ENCODE assay signal across 9 mouse cellular contexts in the genomic region with DNA sequence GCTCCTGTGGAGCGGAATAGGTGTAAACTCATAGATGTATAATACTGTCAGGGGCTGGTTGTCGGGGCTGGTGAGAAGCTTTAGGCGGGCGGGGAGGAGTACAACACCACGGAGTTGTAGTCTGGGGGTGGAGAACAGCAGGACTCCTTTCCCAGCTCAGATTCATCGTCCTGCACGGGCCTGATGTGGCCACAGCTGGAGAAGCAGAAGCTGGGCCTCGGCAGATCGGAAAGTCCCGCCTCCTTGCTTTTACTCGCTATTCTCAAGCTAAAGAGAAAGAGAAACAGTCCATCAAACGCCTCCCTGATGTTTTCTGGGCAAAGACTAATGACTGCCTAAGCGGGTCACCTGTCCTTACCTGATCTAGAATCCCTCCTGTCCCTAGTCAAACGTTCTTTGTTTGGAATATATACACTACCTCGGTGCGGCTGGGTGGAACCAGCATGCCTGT.
DNase-seq lines count a peak whose midpoint lies in the region; ATAC-seq lines count a peak whose summit lies in the region.
"Had no signal": no experiment of that assay in that cellular context is flagged by ENCODE, and none has a peak within 500 bp of the region (broad histone marks: within the 10 kb centered on the region; RNA-seq: fewer than 3 reads in every experiment).

No protein-coding gene starts in this region.

- WGBS in liver, embryonic 12.5 days (ENCODE audit: insufficient replicate concordance): 41% methylated on average over 16 of the region's 16 CpGs
- 24% methylated on average over 16 of the region's 16 CpGs for WGBS in intestine, embryonic 15.5 days
- 23% methylated on average over 16 of the region's 16 CpGs for WGBS in neural tube, embryonic 12.5 days

- no peaks in the 10 kb centered on the region for H3K27me3 ChIP-seq in liver, embryonic 12.5 days (replicated peaks)
- H3K27me3 ChIP-seq in intestine, embryonic 15.5 days (replicated peaks): no peaks in the 10 kb centered on the region
- H3K27me3 ChIP-seq in neural tube, embryonic 12.5 days (replicated peaks): no peaks in the 10 kb centered on the region

- no peak for ATAC-seq in liver, embryonic 12.5 days
- ATAC-seq in common myeloid progenitor, adult 5-6 weeks (replicated peaks; ENCODE audit: low read depth, poor library complexity, severe bottlenecking): peak; percentile 79
- ATAC-seq in intestine, embryonic 15.5 days: peak; percentile 80
- ATAC-seq in neural tube, embryonic 12.5 days (ENCODE audit: low FRiP score, low read depth): no peak

- H3K36me3 ChIP-seq in liver, embryonic 12.5 days: no peaks in the 10 kb centered on the region
- H3K36me3 ChIP-seq in intestine, embryonic 15.5 days: no peaks in the 10 kb centered on the region
- H3K36me3 ChIP-seq in neural tube, embryonic 12.5 days: no peaks in the 10 kb centered on the region

- intact Hi-C loops in left cerebral cortex, postnatal 4 days (cut with DNase I): no loop called here

- no peak overlapping the region for H3K27ac ChIP-seq in liver, embryonic 12.5 days
- H3K27ac ChIP-seq in intestine, embryonic 15.5 days: no peak overlapping the region
- no peak overlapping the region for H3K27ac ChIP-seq in neural tube, embryonic 12.5 days
- H3K27ac ChIP-seq: left cerebral cortex, adult 2 months had no signal

- no peak overlapping the region for H3K4me3 ChIP-seq in liver, embryonic 12.5 days
- H3K4me3 ChIP-seq in intestine, embryonic 15.5 days (replicated peaks): peak overlapping the region; percentile 13
- H3K4me3 ChIP-seq in neural tube, embryonic 12.5 days: no peak overlapping the region; the same call in 1 of the 2 replicates
- H3K4me3 ChIP-seq: left cerebral cortex, adult 2 months had no signal

- peak overlapping the region; percentile 33 for H3K4me2 ChIP-seq in liver, embryonic 12.5 days
- peak overlapping the region; percentile 59 for H3K4me2 ChIP-seq in intestine, embryonic 15.5 days (replicated peaks)
- peak overlapping the region; percentile 28; the same call in 1 of the 2 replicates for H3K4me2 ChIP-seq in neural tube, embryonic 12.5 days (replicated peaks)

- H3K4me1 ChIP-seq in liver, embryonic 12.5 days: peaks cover 7% of the 10 kb centered on the region; the same call in 1 of the 2 replicates
- H3K4me1 ChIP-seq in intestine, embryonic 15.5 days (replicated peaks): no peaks in the 10 kb centered on the region; the same call in 1 of the 2 replicates
- no peaks in the 10 kb centered on the region for H3K4me1 ChIP-seq in neural tube, embryonic 12.5 days

- no peak for DNase-seq in liver
- DNase-seq in left cerebral cortex, postnatal 4 days: no peak
- no peak for DNase-seq in urinary bladder, adult 18-20 months (ENCODE audit: low spot score in 2 of 2)
- DNase-seq in spleen, adult 12 weeks (ENCODE audit: low spot score): no peak

- H3K9me3 ChIP-seq in liver, embryonic 12.5 days (replicated peaks): no peaks in the 10 kb centered on the region
- no peaks in the 10 kb centered on the region for H3K9me3 ChIP-seq in intestine, embryonic 15.5 days
- H3K9me3 ChIP-seq in neural tube, embryonic 12.5 days: no peaks in the 10 kb centered on the region

- no peak overlapping the region for H3K9ac ChIP-seq in liver, embryonic 12.5 days
- no peak overlapping the region for H3K9ac ChIP-seq in intestine, embryonic 15.5 days
- H3K9ac ChIP-seq in neural tube, embryonic 12.5 days: no peak overlapping the region

Comparison
In these comparisons a context has a peak if more than half of its experiments do, and no peak if none do; other contexts are left out.
1. ATAC-seq: peak in common myeloid progenitor, adult 5-6 weeks (single experiment) and intestine, embryonic 15.5 days (single experiment); none in liver, embryonic 12.5 days (single experiment) and neural tube, embryonic 12.5 days (single experiment).
2. Peak in every context shown above with its lines, with median percentiles within 50 percentile points of each other: H3K4me2 ChIP-seq.